Mouse (Mus musculus): ENCODE measurements around the gene Papolb.

Gene Papolb

GRCm38 (mm10) chr5:142520360-142520759 is 9.5 kb downstream of the Papolb start:
- no peak for DNase-seq (ENCODE audit: extremely low spot score)

DNA sequence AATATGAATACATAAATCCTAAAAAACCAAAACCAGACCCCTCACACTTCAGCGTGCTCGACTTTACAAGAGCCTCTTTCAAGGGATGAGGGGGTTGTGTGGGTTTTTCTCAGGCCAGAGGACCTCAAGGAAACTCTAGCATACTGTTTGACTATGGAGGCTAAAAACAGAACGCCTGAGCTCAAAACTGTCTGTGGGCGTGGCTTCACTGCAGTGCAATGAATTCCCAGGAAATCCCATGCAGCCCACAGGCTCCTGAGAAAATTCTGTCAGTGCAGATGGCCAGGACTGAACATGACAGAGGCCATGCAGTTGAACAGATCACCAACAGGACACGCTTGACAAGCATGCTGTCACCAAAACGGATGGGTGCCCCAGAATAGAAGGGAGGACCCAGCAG is 10.9 kb downstream of the Papolb start:
- no peak for DNase-seq (ENCODE audit: extremely low spot score)

GRCm38 (mm10) chr5:142512112-142512511 is 17.8 kb downstream of the Papolb start:
- DNase-seq (ENCODE audit: extremely low spot score): no peak

- DNase-seq (ENCODE audit: extremely low spot score): no peak
These were observed 19.8 kb downstream of the Papolb start for GRCm38 (mm10) chr5:142510061-142510414.

DNA sequence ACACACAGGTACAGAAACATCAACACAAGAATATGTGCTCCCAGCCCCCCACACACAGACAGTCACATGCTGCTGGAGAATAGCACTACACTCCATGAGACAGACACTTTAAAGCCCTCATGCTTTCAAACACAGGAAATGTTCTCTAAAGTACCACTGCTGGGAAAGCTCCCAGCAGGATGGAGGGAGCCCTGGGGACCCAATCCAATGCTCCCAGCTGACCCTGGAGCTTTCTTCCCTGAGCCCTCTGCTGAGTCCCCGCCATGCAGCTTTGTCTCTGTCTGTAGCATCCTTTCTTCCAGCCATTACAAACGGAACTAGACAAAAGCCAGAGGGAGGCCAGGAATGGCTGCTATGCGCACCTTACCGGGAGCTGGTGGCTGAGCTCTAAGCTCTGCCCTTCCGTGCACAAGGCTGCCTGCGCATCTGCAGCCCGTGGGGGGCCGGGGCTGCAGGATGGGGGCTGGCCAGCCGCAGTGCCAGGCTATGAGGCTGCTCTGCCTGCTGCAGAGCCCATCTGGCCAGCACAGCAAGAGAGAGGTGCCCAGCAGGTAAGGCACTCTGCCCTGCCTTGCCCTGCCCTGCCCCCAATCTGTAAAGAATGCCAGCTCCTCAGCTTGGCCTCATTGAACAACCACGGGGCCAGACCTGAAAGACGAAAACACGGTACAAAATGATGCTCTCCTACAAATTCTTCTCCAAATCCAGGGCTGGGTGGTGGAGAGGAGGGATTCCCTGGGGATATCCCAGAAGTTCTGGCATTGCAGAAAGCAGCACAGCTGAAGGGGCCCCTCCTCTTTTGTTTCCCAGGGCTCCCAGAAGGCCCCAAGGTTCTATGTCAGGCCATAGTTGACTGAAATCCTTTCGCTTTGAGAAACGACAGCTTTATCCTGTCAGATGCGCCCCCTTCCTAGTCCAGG is 20.5 kb downstream of the Papolb start:
- DNase-seq (ENCODE audit: extremely low spot score): no peak

GRCm38 (mm10) chr5:142505695-142506423 is 24.0 kb downstream of the Papolb start:
- DNase-seq (ENCODE audit: extremely low spot score): no peak

- DNase-seq (ENCODE audit: extremely low spot score): no peak
These were observed 25.7 kb downstream of the Papolb start for GRCm38 (mm10) chr5:142504175-142504574.

GRCm38 (mm10) chr5:142502414-142502813 is 27.5 kb downstream of the Papolb start:
- DNase-seq (ENCODE audit: extremely low spot score): peak; percentile 77

DNA sequence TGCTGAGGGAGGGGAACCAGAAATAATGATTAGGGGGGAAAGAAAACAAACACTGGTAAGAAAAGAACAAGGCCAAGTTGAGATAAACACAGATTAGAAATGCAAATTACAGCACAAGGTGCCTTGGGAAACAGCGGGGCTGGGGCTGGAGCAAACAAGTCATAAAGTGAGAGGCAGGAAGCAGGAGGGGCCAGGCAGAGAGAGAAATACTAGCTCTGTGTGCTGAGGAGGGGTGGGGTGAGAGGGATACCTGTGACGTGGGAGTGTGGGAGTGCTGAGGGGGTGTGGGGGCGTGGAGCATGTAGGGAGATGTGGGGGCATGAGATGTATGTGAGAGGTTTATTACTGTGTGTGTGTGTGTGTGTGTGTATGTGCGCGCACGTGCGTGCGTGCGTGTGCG is 29.0 kb downstream of the Papolb start:
- DNase-seq (ENCODE audit: extremely low spot score): no peak

DNA sequence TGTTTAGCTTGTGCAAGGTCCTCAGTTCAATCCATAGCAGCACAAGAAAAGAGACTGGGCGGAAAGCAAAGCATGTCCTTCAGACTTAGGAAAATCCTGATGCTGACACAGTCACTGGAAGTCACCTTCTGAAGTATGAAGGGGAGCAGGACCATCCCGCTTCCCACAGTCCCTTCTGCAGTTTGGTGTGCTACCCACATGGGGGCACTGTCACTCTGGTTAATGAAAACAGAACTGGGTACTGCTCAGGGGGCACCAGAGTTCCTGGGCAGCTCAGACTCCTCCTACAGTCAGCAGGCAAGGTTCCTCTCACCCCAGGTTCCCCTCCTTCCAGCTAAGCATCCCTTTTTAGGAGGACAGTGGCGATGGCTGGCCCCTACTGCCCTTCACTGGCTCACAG is 30.9 kb downstream of the Papolb start:
- peak; percentile 51 for DNase-seq (ENCODE audit: extremely low spot score)

GRCm38 (mm10) chr5:142495321-142496096 is 34.4 kb downstream of the Papolb start:
- DNase-seq (ENCODE audit: extremely low spot score): no peak

GRCm38 (mm10) chr5:142493307-142493706 is 36.6 kb downstream of the Papolb start:
- no peak for DNase-seq (ENCODE audit: extremely low spot score)

GRCm38 (mm10) chr5:142489955-142490707 is 39.7 kb downstream of the Papolb start:
- DNase-seq (ENCODE audit: extremely low spot score): no peak

GRCm38 (mm10) chr5:142486654-142487053 is 43.2 kb downstream of the Papolb start:
- DNase-seq (ENCODE audit: extremely low spot score): no peak

- DNase-seq (ENCODE audit: extremely low spot score): no peak
These were observed 46.3 kb downstream of the Papolb start for GRCm38 (mm10) chr5:142483581-142483980.

GRCm38 (mm10) chr5:142482512-142482911 is 47.4 kb downstream of the Papolb start:
- DNase-seq (ENCODE audit: extremely low spot score): no peak

- DNase-seq (ENCODE audit: extremely low spot score): peak; percentile 83
These were observed 50.9 kb downstream of the Papolb start for GRCm38 (mm10) chr5:142478829-142479435.

DNA sequence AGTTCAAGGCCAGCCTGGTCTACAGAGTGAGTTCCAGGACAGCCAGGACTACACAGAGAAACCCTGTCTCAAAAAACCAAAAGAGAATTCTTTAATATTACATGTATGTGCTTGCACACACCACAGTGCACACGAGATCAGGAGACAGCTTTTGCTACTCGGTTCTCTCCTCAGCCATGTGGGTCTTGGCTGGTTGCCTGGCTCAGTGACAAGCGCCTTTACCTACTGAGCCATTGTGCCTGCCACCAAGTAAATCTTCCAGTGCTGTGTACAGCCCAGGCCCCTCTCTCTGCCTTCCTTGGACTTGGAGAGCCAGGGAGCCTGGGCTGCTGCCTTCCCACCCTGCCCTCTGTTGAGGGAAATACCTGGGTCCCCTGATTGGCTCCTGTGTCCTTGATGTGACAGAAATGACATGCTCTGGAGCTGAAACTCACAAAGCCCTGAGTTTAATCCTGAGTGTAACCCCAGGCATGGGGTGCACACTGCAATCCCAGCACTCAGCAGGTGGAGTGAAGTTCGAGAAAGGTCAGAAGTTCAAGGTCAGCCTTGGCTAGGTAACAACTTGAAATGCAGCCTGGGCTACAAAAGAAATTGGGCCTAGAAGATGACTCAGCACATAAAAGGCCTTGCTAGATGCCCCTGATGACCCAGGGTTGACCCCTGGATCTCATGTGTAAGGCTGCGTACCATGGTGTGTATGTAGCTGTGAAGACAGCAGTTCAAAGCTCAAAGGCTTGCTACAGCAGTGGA is 51.8 kb downstream of the Papolb start:
- no peak for DNase-seq (ENCODE audit: extremely low spot score)

DNA sequence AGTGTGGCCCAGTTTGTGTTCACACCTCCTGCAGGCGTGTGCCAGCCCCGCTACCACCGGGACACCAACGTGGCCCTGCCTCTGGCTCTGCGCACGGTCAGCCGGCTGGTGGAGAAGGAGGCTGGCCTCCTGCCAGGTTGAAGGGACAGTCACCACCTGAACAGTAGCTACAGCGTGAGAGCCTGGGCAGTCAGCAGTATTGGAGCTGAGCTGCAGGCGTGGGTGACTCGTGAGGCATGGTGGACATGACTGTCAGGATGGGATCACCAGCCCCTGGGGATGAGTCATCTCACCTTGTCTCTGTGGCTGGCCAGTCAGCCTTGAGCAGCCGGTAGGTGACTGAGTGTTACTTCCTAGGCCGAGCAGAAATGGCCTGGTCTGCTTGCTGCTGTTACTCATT is 52.5 kb downstream of the Papolb start:
- DNase-seq (ENCODE audit: extremely low spot score): no peak
